Mouse (Mus musculus): ENCODE measurements at regions not wholly inside any gene's neighbourhood (a gene's known extent, or its start where the extent isn't known, plus 50 kb on each side); places are given as distances from the start of the nearest gene placed in this dataset.
A peak's percentile ranks its signal among the peaks of the same experiment; 100 is the strongest.

DNA sequence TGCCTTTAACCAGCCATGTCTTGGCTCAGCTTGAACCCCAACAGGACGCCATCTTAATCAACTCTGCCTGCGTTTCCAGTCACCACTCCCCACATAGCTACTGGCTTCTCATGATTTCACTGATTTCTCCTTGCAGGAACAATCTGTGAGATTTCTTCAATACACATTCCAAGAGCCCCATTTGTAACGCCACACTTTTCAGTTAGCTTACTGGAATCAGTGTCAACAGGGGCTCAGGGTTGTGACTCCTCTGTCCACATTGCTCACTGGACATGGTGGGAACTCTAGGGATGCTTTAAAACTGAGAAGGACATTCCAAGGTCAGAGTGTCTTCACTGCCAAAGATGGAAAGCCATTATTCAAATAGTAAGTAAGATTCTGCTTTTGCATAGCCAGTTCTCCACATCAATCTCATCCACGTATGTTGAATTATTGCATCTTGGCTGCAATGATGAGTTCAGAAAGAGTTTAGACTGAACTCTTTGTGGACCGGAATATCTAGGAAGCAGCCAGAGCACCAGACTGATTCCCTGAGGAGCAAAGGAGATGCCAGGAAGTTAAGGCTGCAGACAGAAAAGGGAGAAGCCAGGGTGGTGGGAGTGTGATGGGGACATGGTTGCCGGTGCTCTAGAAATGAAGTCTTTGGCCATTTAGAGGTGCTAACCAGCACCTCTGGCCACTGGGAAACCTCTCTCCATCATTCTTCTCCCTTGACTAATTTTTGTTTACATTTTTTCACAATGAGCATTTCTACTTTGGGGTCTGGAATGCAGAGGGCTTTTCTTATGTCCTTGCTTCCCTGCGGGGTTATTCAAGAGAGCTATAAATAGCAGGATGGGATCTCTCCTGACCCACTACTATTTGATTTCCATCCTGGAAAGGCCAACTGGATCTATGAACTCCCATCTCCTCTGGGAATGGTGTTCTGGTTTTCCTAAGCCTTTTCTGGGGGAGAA, 143.6 kb upstream of the Ankrd55 start:
- ATAC-seq (replicated peaks; ENCODE audit: low FRiP score, poor library complexity, severe bottlenecking) = no peak

DNA sequence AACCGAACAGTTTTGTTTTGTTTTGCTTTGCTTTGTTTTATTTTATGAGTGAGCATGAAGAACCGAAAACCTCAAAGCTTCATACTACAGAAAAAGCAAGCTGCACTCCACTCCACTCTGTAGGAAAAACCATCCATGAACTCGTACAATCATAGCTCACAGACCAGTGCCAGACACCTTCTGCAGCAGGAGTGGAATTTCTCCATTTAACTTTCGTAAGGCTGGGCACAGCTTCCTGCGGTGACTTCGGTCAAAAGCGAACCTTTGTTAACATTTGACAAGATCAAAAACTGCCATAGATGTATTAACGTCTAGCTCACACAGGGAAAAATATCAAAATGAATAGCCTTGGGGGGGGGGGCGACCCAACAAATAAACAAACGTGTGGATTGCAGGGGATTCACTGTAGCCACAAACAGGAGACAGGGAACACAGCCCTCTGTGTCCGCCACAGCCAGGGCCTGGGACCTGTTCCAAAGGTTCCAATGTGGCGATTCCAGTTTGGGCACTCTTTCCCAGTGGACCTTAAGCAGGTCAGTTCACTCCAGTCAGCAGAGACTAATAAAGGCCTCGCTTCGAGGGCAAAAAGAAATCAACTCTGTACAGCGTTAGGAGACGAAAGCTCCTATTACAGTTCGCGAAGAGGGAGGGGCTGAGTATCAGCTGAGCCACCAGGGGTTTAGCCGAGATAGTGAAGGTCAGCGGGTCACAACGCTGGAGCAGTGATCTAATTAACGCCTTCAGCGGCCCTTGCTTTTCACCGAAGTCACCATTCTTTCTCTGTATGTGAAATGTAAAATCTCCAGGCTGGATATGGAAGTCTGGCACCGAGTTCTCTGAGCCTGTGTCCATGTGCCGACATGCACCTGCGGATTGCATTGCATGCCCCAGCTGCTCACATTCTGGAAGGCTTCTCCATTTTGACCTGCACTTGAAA, 135.4 kb upstream of the Ankrd55 start:
- ATAC-seq (replicated peaks; ENCODE audit: low FRiP score, poor library complexity, severe bottlenecking) = peak; percentile 47; the same call in 1 of the 2 replicates

DNA sequence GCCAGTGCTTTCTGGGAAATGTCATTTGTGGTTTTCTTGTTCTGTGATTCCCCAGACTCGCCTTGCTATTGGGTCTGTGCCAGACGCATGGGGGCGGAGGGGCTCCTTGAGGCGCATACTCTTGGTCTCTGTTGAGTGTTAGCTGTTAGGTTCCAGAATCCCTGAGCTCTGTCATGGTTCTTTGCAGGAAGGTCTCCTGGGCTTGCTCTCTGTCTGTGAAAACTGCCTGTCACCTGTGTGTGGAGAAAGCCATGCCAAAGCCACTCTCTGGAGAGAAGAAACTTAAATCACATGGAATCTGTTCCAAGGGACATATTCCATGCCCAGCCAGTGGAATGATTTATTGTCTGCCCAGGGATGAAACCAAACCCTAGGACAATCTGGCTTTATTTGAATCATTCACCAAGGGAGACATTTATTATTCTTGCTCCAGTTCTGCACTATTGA, 134.5 kb upstream of the Ankrd55 start:
- no peak for ATAC-seq (replicated peaks; ENCODE audit: low FRiP score, poor library complexity, severe bottlenecking)

DNA sequence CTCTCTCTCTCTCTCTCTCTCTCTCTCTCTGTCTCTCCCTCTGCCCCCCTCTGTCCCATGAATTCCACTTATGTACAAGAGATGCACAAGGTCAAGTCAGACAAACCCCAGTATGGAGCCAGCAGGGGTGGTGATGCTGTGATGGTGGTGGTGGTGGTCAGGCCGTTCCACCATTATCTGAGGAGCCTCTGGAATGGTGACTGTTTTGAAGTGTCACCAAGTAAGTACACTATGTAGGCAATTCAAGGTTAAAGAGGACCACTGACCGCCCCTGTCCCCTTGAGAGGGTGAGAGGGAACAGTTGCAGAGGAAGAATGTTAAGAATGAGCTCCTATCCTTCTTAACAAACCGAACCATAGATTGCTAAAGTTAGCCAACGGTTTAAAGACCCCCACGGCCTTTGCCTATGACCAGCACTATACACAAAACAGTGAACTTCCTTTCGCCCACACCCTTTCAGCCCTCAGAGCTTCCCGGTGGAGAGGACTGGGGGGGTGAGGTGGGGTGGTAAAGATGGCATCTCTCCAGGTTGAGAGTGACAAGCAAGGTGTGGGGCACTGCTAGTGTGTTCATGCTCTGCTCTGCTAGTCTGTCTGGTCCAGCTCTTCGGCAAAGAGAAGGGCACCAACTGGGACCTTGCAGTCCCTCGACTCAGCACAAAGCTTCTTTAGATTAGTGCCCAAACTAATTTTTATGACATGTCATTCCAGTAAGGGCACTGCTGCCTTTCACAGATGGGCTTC, 128.7 kb upstream of the Ankrd55 start:
- no peak for ATAC-seq (replicated peaks; ENCODE audit: low FRiP score, poor library complexity, severe bottlenecking)

DNA sequence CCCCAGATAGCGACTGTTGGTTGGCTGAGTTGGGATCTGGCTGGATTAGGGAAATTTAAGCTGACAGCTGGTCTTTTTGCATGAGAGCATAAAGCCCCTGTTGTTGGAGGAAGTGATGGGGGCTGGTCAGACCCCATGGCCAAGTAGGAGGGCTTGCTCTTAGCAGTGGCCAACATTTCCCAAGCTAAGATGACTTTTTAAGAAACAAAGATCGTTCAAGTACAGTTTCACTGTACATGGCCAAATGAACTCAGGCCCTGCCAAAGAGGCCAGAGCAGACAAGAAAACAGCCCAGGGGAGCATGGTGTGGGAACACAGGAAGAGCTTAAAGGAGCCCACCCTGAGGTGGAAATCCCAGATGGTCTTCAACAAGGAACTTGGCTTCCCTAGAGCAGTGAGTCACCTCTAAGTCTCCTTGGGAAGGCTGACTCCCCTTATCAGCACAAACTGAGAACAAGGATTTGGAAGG, 128.0 kb upstream of the Ankrd55 start:
- no peak for ATAC-seq (replicated peaks; ENCODE audit: low FRiP score, poor library complexity, severe bottlenecking)

DNA sequence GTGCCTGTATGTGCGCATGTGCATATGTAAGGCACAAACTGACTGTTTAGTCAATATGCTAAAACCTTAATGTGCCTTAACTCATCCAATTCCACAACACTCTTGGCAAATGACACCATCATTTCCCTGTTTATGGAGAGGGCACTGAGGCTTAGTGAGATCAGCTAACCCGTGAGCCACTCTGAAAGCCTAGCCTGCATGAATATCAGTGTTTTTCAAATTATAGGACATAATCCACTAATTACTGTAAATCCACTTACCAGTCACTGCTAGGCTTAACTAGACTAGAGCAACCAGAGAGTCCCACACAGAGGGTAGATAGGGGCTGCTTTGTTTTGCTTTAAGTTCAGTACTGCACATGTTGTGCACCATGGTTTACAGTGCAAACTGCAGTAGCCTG, 127.5 kb upstream of the Ankrd55 start:
- ATAC-seq (replicated peaks; ENCODE audit: low FRiP score, poor library complexity, severe bottlenecking) = no peak

DNA sequence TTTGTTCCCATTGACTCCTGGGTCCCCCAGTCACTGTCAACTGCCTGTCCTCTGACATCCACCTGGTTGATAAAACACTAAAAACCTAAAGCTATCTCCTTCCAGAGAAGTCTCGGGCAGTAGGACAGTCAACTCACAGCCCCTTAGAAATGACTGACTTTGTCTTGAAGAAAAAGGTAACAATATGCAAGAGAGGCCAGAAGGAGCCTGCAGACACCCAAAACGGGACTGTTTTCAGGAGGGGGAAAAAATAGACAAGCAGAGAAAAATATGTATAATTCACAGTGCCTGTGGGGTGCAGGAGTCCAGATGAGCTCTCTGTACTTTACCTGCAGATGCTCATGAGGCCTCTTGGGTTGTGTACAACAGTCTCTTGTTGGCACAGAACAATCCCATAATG, 126.4 kb upstream of the Ankrd55 start:
- no peak for ATAC-seq (replicated peaks; ENCODE audit: low FRiP score, poor library complexity, severe bottlenecking)

DNA sequence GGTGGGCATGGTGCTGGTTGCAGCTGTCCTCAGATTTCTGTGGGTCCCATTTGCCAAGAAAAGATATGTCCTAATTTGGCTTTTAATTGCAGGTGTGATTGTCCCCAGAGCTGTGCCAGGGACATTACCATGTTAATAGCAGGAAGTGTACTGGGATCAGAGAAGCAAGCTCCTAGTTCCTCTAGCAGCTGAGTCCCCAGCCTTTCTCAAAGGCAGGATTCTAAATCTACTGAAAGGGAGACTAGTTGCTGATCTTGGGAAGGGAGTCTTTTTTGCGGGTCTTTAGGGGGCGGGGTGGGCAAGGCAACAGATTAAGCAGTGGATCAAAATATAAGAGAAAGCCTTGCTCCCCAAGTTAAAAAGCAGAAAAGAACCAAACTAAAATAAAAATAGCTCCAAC, 122.3 kb upstream of the Ankrd55 start:
- ATAC-seq (replicated peaks; ENCODE audit: low FRiP score, poor library complexity, severe bottlenecking) = no peak

DNA sequence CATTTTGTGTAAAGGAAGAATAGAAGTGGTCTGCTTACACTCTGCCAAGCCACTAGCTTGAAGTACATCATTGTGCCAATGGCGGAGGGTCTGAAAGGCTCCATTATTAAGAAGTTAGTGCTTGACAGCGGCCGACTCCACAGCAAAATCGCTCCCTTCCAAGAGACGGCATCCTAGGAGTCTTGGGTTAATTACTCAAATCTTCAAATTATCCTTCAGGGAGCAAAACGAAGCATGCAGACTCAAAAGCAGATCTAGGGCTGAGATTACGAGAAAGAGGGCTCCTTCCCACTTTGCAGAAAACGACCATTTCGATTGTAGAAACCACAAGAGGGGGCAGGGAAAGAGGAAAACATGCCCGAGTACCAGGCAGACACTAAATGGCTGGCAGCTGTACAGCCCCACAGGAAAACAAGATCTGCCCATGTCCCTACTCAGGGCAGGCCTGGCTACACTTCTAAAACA, 121.9 kb upstream of the Ankrd55 start:
- no peak for ATAC-seq (replicated peaks; ENCODE audit: low FRiP score, poor library complexity, severe bottlenecking)

DNA sequence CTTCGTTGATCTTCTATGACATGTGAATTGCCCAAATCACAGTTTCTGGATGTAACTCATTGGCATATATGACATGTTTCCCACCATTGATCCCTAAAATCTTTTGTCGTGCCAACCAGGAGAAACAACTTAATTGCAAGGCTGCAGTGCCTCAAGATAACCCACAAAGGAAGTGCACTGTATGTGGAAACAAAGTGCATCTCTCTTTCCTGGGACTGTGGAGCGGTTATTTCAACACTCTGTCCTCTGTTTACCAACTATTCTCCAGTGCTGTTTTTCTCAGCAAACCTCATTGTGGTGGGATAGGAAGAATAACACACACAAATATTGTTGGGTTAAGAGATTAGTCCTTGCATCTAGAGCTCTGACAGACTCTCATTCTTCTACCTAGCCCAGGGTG, 119.8 kb upstream of the Ankrd55 start:
- ATAC-seq (replicated peaks; ENCODE audit: low FRiP score, poor library complexity, severe bottlenecking) = no peak

DNA sequence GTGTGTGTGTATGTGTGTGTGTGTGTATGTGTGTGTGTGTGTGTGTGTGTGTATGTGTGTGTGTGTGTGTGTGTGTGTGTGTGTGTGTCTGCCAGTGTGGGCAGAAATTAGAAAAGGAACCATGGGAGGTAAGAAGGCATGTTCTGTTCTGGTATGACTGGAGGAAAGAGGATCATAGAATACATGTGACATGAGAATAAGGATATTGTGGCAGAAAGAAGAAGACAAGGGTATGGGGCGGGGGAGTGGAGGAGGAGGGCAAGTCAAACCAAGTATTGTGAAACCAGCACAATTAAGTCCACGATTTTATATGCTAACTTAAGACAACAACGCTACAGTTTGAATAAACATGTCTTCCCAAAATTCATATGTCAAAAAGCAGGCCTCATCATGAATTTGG, 117.4 kb upstream of the Ankrd55 start:
- ATAC-seq (replicated peaks; ENCODE audit: low FRiP score, poor library complexity, severe bottlenecking) = no peak

DNA sequence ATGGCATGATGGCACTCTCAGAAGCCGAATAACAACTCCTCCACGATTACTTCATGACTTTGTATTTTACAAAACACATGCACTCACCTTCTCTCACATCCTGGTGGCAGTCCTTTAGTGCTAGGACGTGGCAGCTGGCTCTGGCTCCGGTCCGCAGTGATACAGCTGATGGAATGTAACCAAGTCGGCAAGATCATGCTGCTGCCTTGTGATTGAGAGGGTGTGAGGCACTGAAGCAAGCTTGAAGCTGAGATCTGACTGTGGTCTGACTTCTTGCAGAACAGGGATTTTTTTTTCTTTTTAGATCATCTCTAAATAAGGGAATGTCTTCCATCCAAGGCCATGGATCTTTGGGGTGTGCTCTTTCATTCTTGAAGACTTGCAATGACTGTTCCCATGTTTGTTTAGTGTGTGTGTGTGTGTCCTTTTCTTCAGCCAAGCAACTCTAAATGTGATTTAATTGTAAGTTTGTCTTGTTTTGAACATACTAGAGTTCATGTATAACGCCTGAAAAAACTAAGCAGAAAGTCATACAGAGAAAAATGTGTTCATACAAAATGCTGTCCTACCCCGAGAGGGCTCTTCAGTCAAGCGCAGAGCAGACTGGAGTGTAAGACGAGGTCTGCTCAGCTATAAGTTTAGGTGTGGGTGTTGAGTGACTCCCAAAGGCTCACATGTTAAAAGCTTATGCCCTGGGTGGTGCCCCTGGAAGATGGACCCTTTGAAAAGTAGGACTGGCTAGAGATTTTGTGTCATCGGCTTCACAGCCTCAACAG, 116.1 kb upstream of the Ankrd55 start:
- ATAC-seq (replicated peaks; ENCODE audit: low FRiP score, poor library complexity, severe bottlenecking) = no peak

DNA sequence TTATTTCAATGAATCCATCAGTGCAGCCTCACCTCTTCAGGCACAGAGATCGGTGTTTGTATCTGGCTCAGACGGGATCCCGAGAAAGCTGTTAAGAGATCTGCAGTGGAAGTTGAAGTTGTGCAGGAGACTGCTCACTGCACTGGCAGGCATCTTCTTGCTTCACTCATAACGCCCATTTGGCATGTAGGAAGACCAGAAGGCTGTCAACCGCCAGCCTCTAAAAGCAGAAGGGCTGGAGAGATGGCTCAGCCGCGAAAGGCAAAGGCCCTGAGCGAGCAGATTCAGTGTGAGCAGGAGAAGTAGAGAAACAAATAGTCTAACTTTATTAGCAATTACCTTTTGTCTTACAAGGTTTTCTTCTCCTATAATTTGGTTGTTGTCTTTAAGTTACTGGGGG, 114.3 kb upstream of the Ankrd55 start:
- no peak for ATAC-seq (replicated peaks; ENCODE audit: low FRiP score, poor library complexity, severe bottlenecking)

DNA sequence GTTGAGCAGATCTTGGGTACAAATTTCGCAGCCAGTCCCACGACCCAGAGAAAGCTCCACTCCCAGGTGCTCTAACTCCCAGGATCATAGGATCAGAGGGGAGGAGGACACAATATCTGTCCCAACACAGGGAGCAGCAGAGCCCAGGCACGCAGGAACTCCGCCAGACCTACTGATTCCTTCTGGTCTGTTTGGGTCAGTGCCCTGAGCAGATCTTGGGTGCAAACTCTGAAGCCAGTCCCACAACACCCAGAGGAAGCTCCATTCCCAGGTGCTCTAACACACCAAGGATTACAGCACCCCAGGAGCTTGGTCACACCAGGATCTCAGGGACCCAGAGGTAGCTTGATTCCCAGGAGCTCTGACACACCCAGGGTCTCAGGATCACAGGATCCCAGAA, 110.2 kb upstream of the Ankrd55 start:
- no peak for ATAC-seq (replicated peaks; ENCODE audit: low FRiP score, poor library complexity, severe bottlenecking)

DNA sequence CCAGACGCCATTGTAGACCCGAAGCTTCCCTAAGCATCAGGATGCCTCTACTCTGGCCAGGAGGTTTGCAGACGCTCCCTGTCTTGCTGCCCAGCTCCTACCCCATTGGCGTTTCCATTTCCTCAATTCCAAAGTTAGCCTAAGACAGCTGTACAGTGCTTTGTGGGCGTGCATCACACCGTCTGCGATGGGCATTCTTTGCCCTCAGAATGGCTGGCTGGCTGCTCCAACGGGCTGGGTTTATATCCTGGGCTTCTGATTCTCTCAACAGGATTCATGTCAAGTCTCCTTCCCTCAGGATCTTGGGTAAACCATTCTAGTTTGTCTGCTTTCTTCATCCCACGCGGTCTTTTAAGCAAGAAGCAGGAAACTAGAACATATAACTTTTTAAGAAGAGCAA, 104.3 kb upstream of the Ankrd55 start:
- ATAC-seq (replicated peaks; ENCODE audit: low FRiP score, poor library complexity, severe bottlenecking) = no peak

DNA sequence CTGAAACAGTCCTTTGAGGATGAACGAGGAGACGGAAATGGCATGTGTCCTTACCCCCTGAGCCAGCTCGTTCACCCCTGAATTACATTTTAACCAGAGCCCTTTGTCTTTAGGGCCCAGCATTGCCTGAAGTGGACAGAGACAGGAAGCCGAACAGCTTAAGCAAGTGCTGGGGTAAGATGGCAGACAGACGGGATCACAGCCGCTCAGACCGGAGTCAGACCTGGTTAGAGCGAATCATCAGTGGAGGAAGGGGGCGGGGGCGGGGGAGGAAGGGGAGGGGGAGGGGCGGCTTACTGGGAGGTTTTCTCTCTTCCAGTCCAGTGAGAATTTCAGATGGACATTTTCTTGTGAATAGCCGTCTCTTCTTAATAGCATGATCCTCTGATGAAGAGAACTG, 103.1 kb upstream of the Ankrd55 start:
- no peak for ATAC-seq (replicated peaks; ENCODE audit: low FRiP score, poor library complexity, severe bottlenecking)

DNA sequence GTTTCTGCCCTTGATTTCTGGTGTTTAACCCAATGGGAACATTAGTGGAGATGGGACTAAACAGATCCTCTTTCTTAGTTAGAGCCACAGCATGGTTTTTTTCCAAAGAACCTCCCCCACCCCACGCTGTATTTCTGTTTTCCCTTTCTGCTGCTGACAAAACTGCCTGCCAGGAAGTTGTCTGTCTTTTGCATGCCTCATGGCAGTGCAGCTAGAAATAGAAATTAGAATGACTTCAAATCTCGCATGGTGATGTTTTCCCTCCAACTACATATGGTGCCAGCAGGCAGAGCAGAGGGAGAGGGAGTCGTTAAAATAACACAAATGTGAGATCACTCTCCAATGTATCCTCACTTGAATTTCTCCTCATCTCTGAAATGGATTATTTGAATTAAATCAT, 101.0 kb upstream of the Ankrd55 start:
- no peak for ATAC-seq (replicated peaks; ENCODE audit: low FRiP score, poor library complexity, severe bottlenecking)

DNA sequence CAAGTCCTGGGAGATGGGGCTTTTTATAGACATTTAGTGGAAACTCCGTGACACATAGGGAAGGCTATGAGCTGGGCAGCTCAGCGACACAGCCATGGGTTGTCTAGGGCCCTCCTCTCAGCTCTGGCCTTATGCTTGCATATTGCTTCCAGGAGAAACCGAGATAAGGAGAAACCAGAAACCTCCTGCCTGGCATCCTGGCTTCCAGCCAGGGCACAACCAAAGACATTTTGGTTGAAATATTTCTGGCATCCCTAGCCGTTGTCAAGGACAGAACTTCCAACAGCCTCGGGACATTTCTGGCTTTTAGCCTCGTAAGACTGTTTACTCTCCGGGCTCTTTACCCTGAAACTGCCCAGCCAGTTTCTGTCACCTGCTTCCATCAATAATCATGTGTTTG, 99.9 kb upstream of the Ankrd55 start:
- no peak for ATAC-seq (replicated peaks; ENCODE audit: low FRiP score, poor library complexity, severe bottlenecking)
